Mouse (Mus musculus) neutrophil, adult 59 days (primary cell): Measurements from ENCODE around the gene Pigt. TPM values are rescaled to one million over a fixed set of nuclear protein-coding genes. Genes with fewer than 3 reads are reported as not detected.

ENCODE experiments used
- total RNA-seq, 2 experiments: library from RNA; stranded (reverse); gene quantifications; 1 replicate in 1 of 2; 2 replicates in 1 of 2; pipeline ENCODE4 v1.2.4; 2023

The Pigt gene
- total RNA-seq: 10 to 100 TPM; 45.7 to 55.1 TPM

GRCm38 (mm10) chr2:164496847-164497690 is at the start of gene Pigt:
Gene Pigt (plus strand): TSS chr2:164497520.

GRCm38 (mm10) chr2:164456864-164457300 is 40.4 kb upstream of the Pigt start, which contains the start of gene Sys1:
Gene Sys1 (plus strand): TSS chr2:164456964.

DNA sequence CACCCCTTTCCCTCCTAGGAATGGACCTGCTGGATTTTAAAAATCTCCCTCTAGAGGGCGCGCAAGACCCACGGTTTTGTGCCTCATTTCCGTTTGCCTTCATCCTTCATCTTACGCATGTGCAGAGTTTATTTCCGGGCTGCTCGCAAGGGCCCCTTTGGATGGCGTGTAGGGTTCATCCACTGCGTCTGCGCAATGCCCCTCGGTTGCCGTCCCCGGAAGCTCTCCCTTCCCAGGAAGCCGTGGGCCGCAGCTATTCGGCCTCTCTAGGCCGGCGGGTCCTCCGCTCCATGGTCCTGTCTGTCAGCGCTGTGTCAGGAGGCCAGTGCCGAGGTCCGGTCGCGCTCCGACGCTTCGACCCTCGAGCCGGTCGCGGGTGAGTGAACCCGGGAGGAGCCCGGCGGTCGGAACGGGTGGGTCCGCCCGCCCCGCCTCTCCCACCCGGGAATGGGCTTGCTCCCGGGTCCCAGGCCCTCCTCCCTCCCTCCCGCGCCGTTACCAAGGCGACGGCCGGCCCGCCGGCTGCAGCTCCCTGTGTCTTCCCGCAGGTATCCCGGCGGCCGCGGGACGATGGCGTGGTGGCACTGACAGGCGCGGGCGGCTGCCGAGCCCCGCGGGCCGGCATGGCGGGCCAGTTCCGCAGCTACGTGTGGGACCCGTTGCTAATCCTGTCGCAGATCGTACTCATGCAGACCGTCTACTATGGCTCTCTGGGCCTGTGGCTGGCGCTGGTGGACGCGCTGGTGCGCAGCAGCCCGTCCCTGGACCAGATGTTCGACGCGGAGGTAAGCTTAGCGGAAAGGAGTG is 36.4 kb upstream of the Pigt start, which contains the start of gene Gm20458:
Gene Gm20458 (plus strand): TSS at position 223 of the 807 bp plus-strand sequence.

DNA sequence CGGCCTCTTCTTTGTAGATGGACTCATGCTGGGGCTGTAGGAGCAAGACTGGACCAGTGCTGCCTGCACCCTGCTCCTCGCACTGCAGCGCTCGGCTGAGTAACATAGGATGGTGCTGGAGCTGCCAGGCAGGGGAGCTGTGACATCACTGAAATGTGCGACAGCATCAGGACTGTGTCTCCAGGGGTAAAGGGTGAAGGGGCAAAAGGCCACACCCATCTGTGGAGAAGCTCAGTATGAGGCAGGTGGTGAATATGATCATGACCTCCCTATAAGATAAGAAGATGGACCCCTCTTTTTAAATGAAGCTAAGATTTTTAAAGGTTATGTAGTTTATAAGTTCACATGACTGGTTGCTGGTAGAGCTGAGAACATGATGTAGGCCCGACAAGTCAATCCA is 23.7 kb upstream of the Pigt start, which contains the start of gene Trp53tg5:
Gene Trp53tg5 (minus strand): TSS at position 101 of the 400 bp plus-strand sequence.

GRCm38 (mm10) chr2:164485681-164486257 is 11.6 kb upstream of the Pigt start, which contains the start of gene Dbndd2:
Gene Dbndd2 (plus strand): TSS chr2:164486106.

Other genes starting within 250 kb of the Pigt start
- gene Svs3b, start 240.9 kb upstream of the Pigt start, total RNA-seq: not detected
- gene Svs4, start 219.1 kb upstream of the Pigt start, total RNA-seq: not detected
- gene Svs3a, start 208.3 kb upstream of the Pigt start, total RNA-seq: not detected
- gene Svs6, start 180.8 kb upstream of the Pigt start, total RNA-seq: not detected
- not detected for gene Svs5, start 164.8 kb upstream of the Pigt start, total RNA-seq
- 100 to 1,000 TPM; 591 to 696 TPM for gene Slpi, start 108.4 kb upstream of the Pigt start, total RNA-seq
- not detected for gene Rbpjl, start 94.4 kb upstream of the Pigt start, total RNA-seq
- gene Matn4, start 92.4 kb upstream of the Pigt start, total RNA-seq: not detected
- gene Sdc4, start 53.6 kb upstream of the Pigt start, total RNA-seq: 1 to 10 TPM; 2.4 to 3.9 TPM
- gene Sys1, start 40.6 kb upstream of the Pigt start, total RNA-seq: 10 to 100 TPM; 28.4 to 36.4 TPM
- 1 to 10 TPM in 1 of 2 experiments, under 1 TPM in 1; 0.97 to 3.1 TPM for gene Gm20458, start 36.6 kb upstream of the Pigt start, total RNA-seq
- gene Trp53tg5, start 23.8 kb upstream of the Pigt start, total RNA-seq: not detected
- gene Dbndd2, start 11.4 kb upstream of the Pigt start, total RNA-seq: 1 to 10 TPM; 1.0 to 2.2 TPM
- not detected for gene Wfdc2, start 64.9 kb downstream of the Pigt start, total RNA-seq
- not detected for gene Spint3, start 75.9 kb downstream of the Pigt start, total RNA-seq
- not detected for gene Wfdc6a, start 87.9 kb downstream of the Pigt start, total RNA-seq
- not detected for gene Eppin, start 96.1 kb downstream of the Pigt start, total RNA-seq
- not detected for gene Wfdc6b, start 116.0 kb downstream of the Pigt start, total RNA-seq
- gene Wfdc8, start 116.1 kb downstream of the Pigt start, total RNA-seq: not detected
- gene Wfdc16, start 141.3 kb downstream of the Pigt start, total RNA-seq: not detected
- 10 to 100 TPM in 1 of 2 experiments, 1 to 10 TPM in 1; 8.8 to 13.0 TPM for gene Wfdc10, start 158.5 kb downstream of the Pigt start, total RNA-seq
- not detected for gene Wfdc9, start 159.1 kb downstream of the Pigt start, total RNA-seq
- gene Wfdc11, start 176.6 kb downstream of the Pigt start, total RNA-seq: not detected
- not detected for gene Wfdc13, start 187.6 kb downstream of the Pigt start, total RNA-seq
- gene Spint4, start 201.0 kb downstream of the Pigt start, total RNA-seq: not detected
- not detected for gene Spint5, start 217.8 kb downstream of the Pigt start, total RNA-seq
- gene Wfdc3, start 248.4 kb downstream of the Pigt start, total RNA-seq: not detected
- gene Dnttip1, start 248.5 kb downstream of the Pigt start, total RNA-seq: 10 to 100 TPM; 32.0 to 40.8 TPM